Mouse (Mus musculus) G1E-ER4 (cell line): Measurements from ENCODE around the gene Usp6nl. TPM values are rescaled to one million over a fixed set of nuclear protein-coding genes. Genes with fewer than 3 reads are reported as not detected.

Experiments used
- GATA1 ChIP-seq: IDR thresholded peaks from one replicate; pipeline ENCODE4 v1.8.0; 2012; ENCODE audit warnings: low read length, inconsistent platforms
- polyA plus RNA-seq: library from polyadenylated mRNA; stranded (reverse); fragments of >175 nt; gene quantifications from 2 replicates; pipeline ENCODE4 v1.2.3, GENCODE M21; 2012

Usp6nl gene
- polyA plus RNA-seq, 1 experiment = 37.8 TPM

DNA sequence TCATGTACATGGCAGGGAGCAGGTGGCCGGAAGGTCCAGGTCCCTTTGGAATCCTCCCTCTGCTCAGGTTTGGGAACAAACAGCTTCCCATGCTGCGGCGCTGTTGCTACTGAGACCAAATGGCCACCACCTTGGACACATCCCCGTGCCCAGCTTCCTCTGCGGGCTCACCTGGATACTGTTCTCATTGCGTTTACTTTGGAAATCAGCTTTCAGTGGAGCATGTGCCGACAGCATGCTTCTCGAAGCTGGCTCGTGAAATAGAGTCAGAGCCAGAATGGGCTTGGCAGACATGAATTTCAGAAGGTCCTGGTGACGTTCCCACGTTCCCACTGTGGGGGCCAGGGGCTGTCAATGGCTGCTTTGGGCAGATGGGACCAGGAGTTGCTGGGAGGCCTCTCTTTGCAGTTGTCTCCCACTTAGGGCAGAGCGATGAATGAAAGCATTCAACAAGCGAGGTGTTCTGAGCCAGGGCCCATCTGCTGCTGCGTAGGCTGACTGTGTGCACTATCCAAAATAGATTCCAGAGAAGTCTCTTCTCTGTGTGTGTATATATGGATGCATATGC lies 166.1 kb downstream of the Usp6nl start:
- TF ChIP-seq GATA1 = no peak

DNA sequence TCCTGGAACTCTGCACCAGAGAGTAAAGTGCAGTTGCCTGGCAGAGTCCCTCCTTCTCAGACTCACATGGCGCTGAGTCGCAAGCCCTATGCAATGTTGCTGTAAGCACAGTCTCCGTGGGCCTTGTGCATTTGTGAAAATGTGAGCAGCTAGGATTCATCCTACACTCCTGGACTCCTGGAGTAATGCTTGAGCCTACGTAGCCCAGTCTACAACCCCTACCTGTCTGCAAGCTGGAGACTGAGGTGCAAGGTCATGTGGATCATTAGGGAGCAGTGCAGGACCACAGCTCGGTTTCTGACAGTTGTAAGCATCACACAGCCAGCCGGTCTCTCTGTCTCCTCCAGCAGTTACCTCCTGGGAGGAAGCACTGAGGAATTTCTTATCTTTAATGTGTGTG lies 167.6 kb downstream of the Usp6nl start:
- TF ChIP-seq GATA1 = no peak

DNA sequence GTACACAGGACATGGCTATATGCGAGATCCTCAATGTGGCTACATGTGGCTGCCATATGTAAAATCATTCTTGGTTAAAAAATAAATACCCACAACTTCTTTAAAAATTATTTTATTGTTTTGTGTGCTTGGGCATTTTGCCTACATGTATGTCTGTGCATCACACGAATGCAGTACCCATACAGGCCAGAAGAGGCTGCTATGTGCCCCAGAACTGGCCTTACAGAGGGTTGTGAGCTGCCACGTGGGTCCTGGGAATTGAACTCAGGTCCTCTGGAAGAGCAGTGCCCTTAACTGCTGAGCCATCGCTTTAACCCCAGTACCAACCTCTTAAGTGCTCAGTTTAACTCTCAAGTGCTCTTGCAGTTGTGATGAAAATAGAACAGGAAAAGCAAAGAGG lies 168.4 kb downstream of the Usp6nl start:
- TF ChIP-seq GATA1 = no peak

DNA sequence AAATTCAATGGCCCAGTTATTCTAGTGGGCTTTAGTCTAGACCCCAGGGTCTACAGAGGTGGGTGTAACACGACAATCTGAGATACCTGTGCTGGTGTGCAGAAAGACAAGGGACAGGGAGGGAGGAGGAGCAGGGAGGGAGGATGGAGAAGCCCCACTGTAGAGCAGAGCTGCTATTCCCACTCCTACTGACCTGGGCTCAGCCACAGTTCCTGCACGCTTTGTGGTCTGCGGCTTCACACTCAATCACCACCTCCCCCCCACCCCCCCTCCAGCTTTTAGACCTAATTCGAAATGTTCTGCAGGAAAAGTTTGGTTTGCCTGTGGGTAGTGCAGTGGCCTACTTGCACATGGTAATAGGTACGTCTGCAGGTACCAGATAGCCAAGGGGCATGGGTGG lies 171.4 kb downstream of the Usp6nl start:
- no peak for TF ChIP-seq GATA1

Other genes with a start within 250 kb of the Usp6nl start
- gene Proser2, start 192.5 kb upstream of the Usp6nl start, polyA plus RNA-seq = not detected in 2 replicates
- gene Echdc3, start 109.6 kb upstream of the Usp6nl start, polyA plus RNA-seq = not detected in 2 replicates